Mouse (Mus musculus) liver, postnatal 0 days (tissue): ENCODE measurements around the gene Tapbpl.

Experiments
- CTCF ChIP-seq: sonication (generic); IDR thresholded peaks from 2 replicates; pipeline ENCODE4 v1.5.1; 2016; ENCODE audit warnings: antibody characterized with exemption, low read depth
- EP300 ChIP-seq: IDR thresholded peaks from 2 replicates; pipeline ENCODE4 v1.6.1; 2016; ENCODE audit warnings: antibody characterized with exemption, low read depth, mild to moderate bottlenecking

DNA sequence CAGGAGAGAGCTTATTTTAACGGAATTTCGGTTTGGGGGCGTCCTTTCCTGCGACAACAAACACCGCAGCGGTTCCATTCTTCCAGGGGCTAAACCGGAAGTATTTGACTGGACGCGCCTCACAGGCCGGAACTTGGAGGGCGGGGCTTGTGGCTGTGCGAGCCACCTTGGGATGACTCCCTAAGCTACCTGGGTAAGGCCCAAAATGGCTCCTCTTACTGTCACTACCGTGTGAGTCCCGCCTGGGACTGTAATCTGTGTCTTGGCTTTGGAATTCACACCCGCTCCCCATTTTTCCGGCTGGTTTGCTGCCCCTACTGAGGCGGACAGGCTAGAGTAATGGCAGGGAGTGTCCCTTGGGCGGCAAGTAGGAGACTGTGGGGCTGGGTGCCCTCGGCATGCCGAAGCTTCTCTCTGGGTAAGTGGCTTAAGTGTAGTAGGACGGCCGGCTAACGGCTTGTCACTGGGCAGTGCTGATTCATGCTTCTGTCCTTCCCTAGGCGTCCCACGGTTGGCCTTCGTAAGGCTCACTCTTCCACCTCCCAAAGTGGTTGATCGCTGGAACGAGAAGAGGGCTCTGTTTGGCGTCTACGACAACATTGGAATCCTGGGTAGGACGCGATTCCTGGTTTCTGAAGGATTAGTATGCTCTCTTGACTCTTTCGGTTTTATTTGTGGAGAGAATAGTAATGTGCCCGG is 39.5 kb downstream of the Tapbpl start:
- TF ChIP-seq EP300 (peak; percentile 7; the same call in 1 of the 2 replicates), CTCF (no peak)
